In the genomic region with DNA sequence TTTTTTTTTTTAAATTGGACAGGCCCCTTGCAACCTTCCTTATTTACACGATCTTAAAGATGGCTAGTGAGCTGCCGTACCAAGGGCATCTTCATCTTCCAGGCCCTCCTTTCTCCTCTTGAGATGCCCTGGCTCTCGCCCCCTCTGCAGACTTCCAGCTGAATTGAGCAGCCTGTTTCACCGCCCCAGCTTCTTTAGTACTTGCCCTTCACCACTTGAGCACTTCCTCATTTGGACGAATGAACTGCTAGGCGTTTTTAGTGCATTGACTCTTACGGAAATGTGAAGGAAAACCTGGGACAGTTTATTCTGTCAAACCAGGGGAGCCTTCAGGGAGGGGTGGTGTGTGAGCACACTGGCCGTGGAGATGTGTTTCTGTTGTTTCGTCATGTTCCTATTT, we compare ENCODE assay signal across 20 mouse cellular contexts. TPM values are rescaled to one million over a fixed set of nuclear protein-coding genes. Genes with fewer than 3 reads are reported as not detected.
DNase-seq lines count a peak whose midpoint lies in the region; ATAC-seq and TF ChIP-seq lines count a peak whose summit lies in the region.
"Had no signal": no experiment of that assay in that cellular context is flagged by ENCODE, and none has a peak within 500 bp of the region (broad histone marks: within the 10 kb centered on the region; RNA-seq: fewer than 3 reads in every experiment).

No protein-coding gene starts in this region.

- no peaks in the 10 kb centered on the region for H3K9me3 ChIP-seq in lung, postnatal 0 days (ENCODE audit: low read length)
- no peaks in the 10 kb centered on the region for H3K9me3 ChIP-seq in neural tube, embryonic 15.5 days (replicated peaks)
- H3K9me3 ChIP-seq: embryonic facial prominence, embryonic 10.5 days; embryonic facial prominence, embryonic 12.5 days; forebrain, embryonic 13.5 days; forebrain, embryonic 15.5 days had no signal

- H3K36me3 ChIP-seq in lung, postnatal 0 days (ENCODE audit: insufficient read depth, low read length), result peaks cover 36% of the 10 kb centered on the region
- peaks cover 53% of the 10 kb centered on the region for H3K36me3 ChIP-seq in neural tube, embryonic 15.5 days

- TF ChIP-seq CTCF in lung, postnatal 0 days (IDR thresholded peaks at IDR 0.05), result no peak

- H3K27ac ChIP-seq in lung, postnatal 0 days (ENCODE audit: low read length), result no peak overlapping the region
- no peak overlapping the region for H3K27ac ChIP-seq in neural tube, embryonic 15.5 days (replicated peaks)
- H3K27ac ChIP-seq: embryonic facial prominence, embryonic 10.5 days; embryonic facial prominence, embryonic 12.5 days; forebrain, embryonic 13.5 days; forebrain, embryonic 15.5 days had no signal

- no peak for ATAC-seq in lung, postnatal 0 days
- ATAC-seq in granulocyte monocyte progenitor cell, adult 5-6 weeks (replicated peaks; ENCODE audit: poor library complexity, severe bottlenecking), result peak; percentile 46
- 0 out of 2 replicates have a peak, but pooled peaks have one; percentile 37 for ATAC-seq in megakaryocyte progenitor cell, adult 5-6 weeks (replicated peaks; ENCODE audit: poor library complexity)
- no peak for ATAC-seq in neural tube, embryonic 15.5 days (ENCODE audit: low FRiP score)
- ATAC-seq: forebrain, embryonic 13.5 days; forebrain, embryonic 15.5 days had no signal

- no peak overlapping the region for H3K9ac ChIP-seq in lung, postnatal 0 days (replicated peaks; ENCODE audit: low read depth)
- H3K9ac ChIP-seq in neural tube, embryonic 15.5 days (replicated peaks), result no peak overlapping the region
- H3K9ac ChIP-seq: embryonic facial prominence, embryonic 12.5 days; forebrain, embryonic 13.5 days; forebrain, embryonic 15.5 days had no signal

- no peaks in the 10 kb centered on the region for H3K4me1 ChIP-seq in lung, postnatal 0 days (ENCODE audit: insufficient read depth, low read depth, low read length)
- no peaks in the 10 kb centered on the region for H3K4me1 ChIP-seq in neural tube, embryonic 15.5 days
- H3K4me1 ChIP-seq: embryonic facial prominence, embryonic 10.5 days; embryonic facial prominence, embryonic 12.5 days; forebrain, embryonic 13.5 days; forebrain, embryonic 15.5 days had no signal

- H3K4me2 ChIP-seq in lung, postnatal 0 days (replicated peaks; ENCODE audit: low read depth, low read length), result no peak overlapping the region
- H3K4me2 ChIP-seq in neural tube, embryonic 15.5 days, result no peak overlapping the region
- H3K4me2 ChIP-seq: embryonic facial prominence, embryonic 12.5 days; forebrain, embryonic 13.5 days; forebrain, embryonic 15.5 days had no signal

- H3K27me3 ChIP-seq in lung, postnatal 0 days (replicated peaks; ENCODE audit: insufficient read depth, low read length), result no peaks in the 10 kb centered on the region
- H3K27me3 ChIP-seq in neural tube, embryonic 15.5 days (replicated peaks), result no peaks in the 10 kb centered on the region
- H3K27me3 ChIP-seq: embryonic facial prominence, embryonic 12.5 days; forebrain, embryonic 13.5 days; forebrain, embryonic 15.5 days had no signal

- TF ChIP-seq EP300 in lung, postnatal 0 days (IDR thresholded peaks at IDR 0.05), result no peak

- no peak overlapping the region for H3K4me3 ChIP-seq in lung, postnatal 0 days (ENCODE audit: low read depth, low read length)
- no peak overlapping the region for H3K4me3 ChIP-seq in neural tube, embryonic 15.5 days (replicated peaks)
- H3K4me3 ChIP-seq: embryonic facial prominence, embryonic 10.5 days; embryonic facial prominence, embryonic 12.5 days; forebrain, embryonic 13.5 days; forebrain, embryonic 15.5 days had no signal

- WGBS in lung, postnatal 0 days, result 55% methylated on average over 9 of the region's 9 CpGs
- 85% methylated on average over 9 of the region's 9 CpGs for WGBS in neural tube, embryonic 15.5 days

- peak; percentile 22 for DNase-seq in lung, postnatal 0 days (ENCODE audit: low spot score)
- no peak for DNase-seq in lung, postnatal 36 days
- DNase-seq in ovary, postnatal 36 days (ENCODE audit: low spot score), result no peak
- DNase-seq: adrenal gland, adult 2 months; adrenal gland, postnatal 10 days; adrenal gland, postnatal 25 days; cerebellum, adult 11 months; cerebellum, adult 18-20 months; cerebellum, adult 8-10 months; cerebellum, adult 9-11 months; cerebellum, postnatal 14 days; cerebellum, postnatal 36 days had no signal

RNA-seq across cellular contexts. Expression of a gene that starts 40.9 kb away (rescaled TPM):
- polyA plus RNA-seq in lung, postnatal 0 days (2015; fragmentation: Nextera tagmentation; extraction: Ambion mirVana), result 5.2 and 6.2 TPM in 2 replicates
- 16.3 and 20.0 TPM in 2 replicates for total RNA-seq in granulocyte monocyte progenitor cell, adult 5-6 weeks (2014; fragmentation: Nextera tagmentation)
- 12.7 and 17.5 TPM in 2 replicates for total RNA-seq in granulocyte monocyte progenitor cell, adult 5-6 weeks (2017)
- total RNA-seq in megakaryocyte progenitor cell, adult 5-6 weeks (2015), result 14.1 and 19.8 TPM in 2 replicates
- total RNA-seq in megakaryocyte progenitor cell, adult 5-6 weeks (2017), result 16.7 and 17.9 TPM in 2 replicates
- polyA plus RNA-seq in neural tube, embryonic 15.5 days (2015; fragmentation: Nextera tagmentation; extraction: Ambion mirVana), result 7.8 and 8.7 TPM in 2 replicates

RNA-seq across cellular contexts. Expression of a gene that starts 50.2 kb away (rescaled TPM):
- 275 and 277 TPM in 2 replicates for polyA plus RNA-seq in lung, postnatal 0 days (2015; fragmentation: Nextera tagmentation; extraction: Ambion mirVana)
- total RNA-seq in granulocyte monocyte progenitor cell, adult 5-6 weeks (2014; fragmentation: Nextera tagmentation), result 221 and 248 TPM in 2 replicates
- 186 and 206 TPM in 2 replicates for total RNA-seq in granulocyte monocyte progenitor cell, adult 5-6 weeks (2017)
- total RNA-seq in megakaryocyte progenitor cell, adult 5-6 weeks (2015), result 166 and 168 TPM in 2 replicates
- 203 and 225 TPM in 2 replicates for total RNA-seq in megakaryocyte progenitor cell, adult 5-6 weeks (2017)
- polyA plus RNA-seq in neural tube, embryonic 15.5 days (2015; fragmentation: Nextera tagmentation; extraction: Ambion mirVana), result 317 and 351 TPM in 2 replicates

RNA-seq across cellular contexts. Expression of a gene that starts 56.1 kb away (rescaled TPM):
- 0.18 and 0.26 TPM in 2 replicates for polyA plus RNA-seq in lung, postnatal 0 days (2015; fragmentation: Nextera tagmentation; extraction: Ambion mirVana)
- not detected in 2 replicates for total RNA-seq in granulocyte monocyte progenitor cell, adult 5-6 weeks (2014; fragmentation: Nextera tagmentation)
- not detected in 2 replicates for total RNA-seq in granulocyte monocyte progenitor cell, adult 5-6 weeks (2017)
- not detected in 2 replicates for total RNA-seq in megakaryocyte progenitor cell, adult 5-6 weeks (2015)
- not detected in 2 replicates for total RNA-seq in megakaryocyte progenitor cell, adult 5-6 weeks (2017)
- polyA plus RNA-seq in neural tube, embryonic 15.5 days (2015; fragmentation: Nextera tagmentation; extraction: Ambion mirVana), result 7.6 and 9.1 TPM in 2 replicates
- total RNA-seq: MEL had no signal

Comparison
In these comparisons a context has a peak if more than half of its experiments do, and no peak if none do; other contexts are left out.
1. ATAC-seq: peak in granulocyte monocyte progenitor cell, adult 5-6 weeks (single experiment) and megakaryocyte progenitor cell, adult 5-6 weeks (single experiment); none in lung, postnatal 0 days (single experiment) and neural tube, embryonic 15.5 days (single experiment).